Mouse (Mus musculus): ENCODE measurements around the gene Tagln3. TPM values are rescaled to one million over a fixed set of nuclear protein-coding genes. Genes with fewer than 3 reads are reported as not detected.
A peak's percentile ranks its signal among the peaks of the same experiment; 100 is the strongest.

The Tagln3 gene
- total RNA-seq, 2 experiments from 2014 or later: 7.1 to 12.1 TPM

GRCm38 (mm10) chr16:45720022-45720630 lies 4.3 kb downstream of the Tagln3 start:
- no peak for DNase-seq

- no peak for DNase-seq
Observed at GRCm38 (mm10) chr16:45718296-45718695, 6.1 kb downstream of the Tagln3 start.

- DNase-seq: no peak
Observed at GRCm38 (mm10) chr16:45714489-45715150, 9.8 kb downstream of the Tagln3 start.

- no peak for DNase-seq
Observed at GRCm38 (mm10) chr16:45713878-45714277, 10.5 kb downstream of the Tagln3 start.

- DNase-seq: no peak
Observed at GRCm38 (mm10) chr16:45713261-45713660, 11.1 kb downstream of the Tagln3 start.

- peak; percentile 10 for DNase-seq
Observed at GRCm38 (mm10) chr16:45711263-45711662, 13.1 kb downstream of the Tagln3 start.

- DNase-seq: no peak
Observed at GRCm38 (mm10) chr16:45699301-45699700, 25.1 kb downstream of the Tagln3 start.

GRCm38 (mm10) chr16:45697996-45698395 lies 26.4 kb downstream of the Tagln3 start:
- no peak for DNase-seq

GRCm38 (mm10) chr16:45695445-45696160 lies 28.8 kb downstream of the Tagln3 start:
- DNase-seq: peak; percentile 35

- DNase-seq: no peak
Observed at GRCm38 (mm10) chr16:45693558-45693957, 30.9 kb downstream of the Tagln3 start, which contains the start of gene Tmprss7. Gene Tmprss7, minus strand, starts transcription at chr16:45693658.

GRCm38 (mm10) chr16:45692851-45693250 lies 31.6 kb downstream of the Tagln3 start:
- DNase-seq: no peak

- no peak for DNase-seq
Observed at GRCm38 (mm10) chr16:45690178-45690577, 34.2 kb downstream of the Tagln3 start.

GRCm38 (mm10) chr16:45686833-45687232 lies 37.6 kb downstream of the Tagln3 start:
- no peak for DNase-seq

GRCm38 (mm10) chr16:45685295-45685694 lies 39.1 kb downstream of the Tagln3 start:
- DNase-seq: no peak

- peak; percentile 88 for DNase-seq
Observed at GRCm38 (mm10) chr16:45684815-45685214, 39.6 kb downstream of the Tagln3 start.

GRCm38 (mm10) chr16:45676462-45676861 lies 47.9 kb downstream of the Tagln3 start:
- peak; percentile 39 for DNase-seq

- DNase-seq: peak; percentile 58
Observed at GRCm38 (mm10) chr16:45670005-45670404, 54.4 kb downstream of the Tagln3 start.

- DNase-seq: no peak
Observed at GRCm38 (mm10) chr16:45668178-45668577, 56.2 kb downstream of the Tagln3 start.

GRCm38 (mm10) chr16:45666136-45666535 lies 58.3 kb downstream of the Tagln3 start:
- no peak for DNase-seq

- no peak for DNase-seq
Observed at GRCm38 (mm10) chr16:45662381-45662780, 62.0 kb downstream of the Tagln3 start.
